Mouse (Mus musculus): ENCODE results near the gene Ap1m2.

- TF ChIP-seq CTCF (IDR thresholded peaks at IDR 0.05; ENCODE audit: extremely low read depth, insufficient read depth, low read length) (no peak), POLR2A (IDR thresholded peaks at IDR 0.05; ENCODE audit: extremely low read depth, insufficient read depth, low read length) (no peak)
Measured at GRCm38 (mm10) chr9:21266889-21267288, 45.2 kb downstream of the Ap1m2 start.
